Mouse (Mus musculus) urinary bladder, adult 18-20 months (tissue): ENCODE results near the gene Kcnh2.
A peak's percentile ranks its signal among the peaks of the same experiment; 100 is the strongest.

ENCODE experiments used
- DNase-seq, 2 experiments: peaks; one replicate each; pipeline ENCODE4 v3.0.0; 2022; ENCODE audit warnings: low spot score in 2 of 2, mixed read lengths in 2 of 2

Gene Kcnh2

DNA sequence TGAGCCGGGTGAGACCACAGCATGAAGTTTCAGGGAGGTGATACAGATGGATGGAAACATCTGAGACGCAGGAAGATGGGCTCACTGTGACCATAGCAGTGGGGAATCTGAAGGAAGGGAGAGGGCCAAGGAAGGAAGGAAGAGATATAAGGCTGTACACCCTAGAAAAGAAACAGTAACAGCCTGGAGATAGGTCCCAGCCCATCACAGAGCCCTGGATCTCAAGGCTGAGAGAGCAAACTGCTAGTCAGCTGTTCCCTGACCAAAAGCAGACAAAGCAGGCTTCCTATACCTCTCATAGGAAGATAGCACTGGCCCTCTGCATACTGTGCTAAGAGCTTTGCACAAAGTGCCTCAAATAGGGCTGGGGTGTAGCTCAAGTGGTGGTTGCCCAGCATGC lies 27.3 kb upstream of the Kcnh2 start:
- DNase-seq: no peak

DNA sequence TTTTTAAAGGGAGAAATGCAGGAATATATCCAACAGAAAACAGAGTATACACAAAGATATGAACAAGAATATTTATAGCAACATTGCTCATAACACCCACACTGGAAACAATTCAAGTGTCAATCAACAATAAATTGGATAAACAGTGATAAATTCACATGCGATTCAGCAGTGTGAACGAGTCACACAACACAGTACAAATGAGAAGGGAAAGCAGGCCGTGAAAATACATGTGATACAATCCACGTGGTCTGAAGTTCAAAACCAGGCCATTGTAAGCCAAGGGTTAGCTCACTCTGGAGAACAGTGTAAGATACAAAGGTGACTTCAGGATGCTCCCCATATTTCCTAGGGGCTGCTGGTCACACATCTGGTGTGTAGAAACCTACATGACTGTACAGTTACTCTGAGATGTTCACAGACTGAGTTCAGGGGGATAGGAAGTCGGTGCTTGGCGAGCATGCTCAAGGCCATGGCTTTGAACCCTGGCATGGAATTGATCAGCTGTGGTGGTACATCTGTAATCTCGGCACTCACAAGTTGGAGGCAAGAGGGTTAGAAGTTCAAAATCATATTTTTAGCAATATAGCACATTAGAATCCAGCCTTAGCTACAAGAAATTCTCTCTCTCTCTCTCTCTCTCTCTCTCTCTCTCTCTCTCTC lies 23.4 kb upstream of the Kcnh2 start:
- no peak for DNase-seq

DNA sequence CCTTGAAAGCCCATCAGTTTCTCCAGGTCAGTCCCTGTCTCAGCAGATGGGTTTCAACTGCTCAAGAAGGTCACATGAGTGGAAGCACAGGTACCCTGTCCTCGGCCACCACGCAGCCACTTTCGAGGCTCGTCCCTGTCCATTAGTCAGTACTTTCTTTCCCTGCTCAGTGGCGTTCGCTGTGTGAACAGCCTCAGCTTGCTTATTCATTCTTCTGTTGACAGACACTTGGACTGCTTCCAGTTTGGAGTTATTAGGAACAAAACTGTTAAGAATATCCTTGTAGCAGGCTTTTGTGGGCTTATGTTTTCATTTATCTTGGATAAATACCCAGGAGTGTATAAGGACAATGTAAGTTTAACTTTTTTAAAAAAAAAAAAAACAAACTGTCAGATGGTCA lies 22.8 kb upstream of the Kcnh2 start:
- DNase-seq: no peak

DNA sequence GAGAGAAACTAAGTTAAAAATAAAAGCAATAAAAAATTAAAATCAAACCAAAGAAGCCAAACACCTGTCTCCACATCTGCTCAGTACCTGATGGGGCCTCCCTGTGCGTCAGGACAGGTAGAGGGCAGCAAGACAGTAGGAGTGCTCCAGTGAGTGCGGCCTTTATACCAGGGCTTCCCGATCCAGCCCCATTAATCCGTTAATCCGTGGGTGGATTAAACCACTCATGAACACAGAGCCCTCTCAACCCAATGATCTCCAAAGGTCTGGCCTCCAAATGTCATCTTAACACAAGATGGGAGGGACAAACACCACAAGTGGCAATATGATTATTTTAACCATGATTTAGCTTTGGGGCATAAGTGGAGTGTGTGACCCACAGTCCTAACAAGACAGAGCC lies 22.4 kb upstream of the Kcnh2 start:
- no peak for DNase-seq

DNA sequence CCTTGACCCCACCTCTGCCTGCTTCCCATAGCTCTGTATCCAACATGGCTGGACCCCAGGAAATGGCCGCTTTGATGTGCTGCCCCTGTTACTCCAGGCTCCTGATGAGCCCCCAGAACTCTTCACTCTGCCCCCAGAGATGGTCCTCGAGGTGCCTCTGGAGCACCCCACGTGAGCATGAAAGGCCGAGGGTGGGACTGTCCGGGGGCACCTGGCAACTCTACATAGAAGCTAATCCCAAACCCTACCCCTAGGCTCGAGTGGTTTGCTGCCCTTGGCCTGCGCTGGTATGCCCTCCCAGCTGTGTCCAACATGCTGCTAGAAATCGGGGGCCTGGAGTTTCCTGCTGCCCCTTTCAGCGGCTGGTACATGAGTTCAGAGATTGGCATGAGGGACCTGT lies 18.4 kb upstream of the Kcnh2 start:
- DNase-seq: no peak

DNA sequence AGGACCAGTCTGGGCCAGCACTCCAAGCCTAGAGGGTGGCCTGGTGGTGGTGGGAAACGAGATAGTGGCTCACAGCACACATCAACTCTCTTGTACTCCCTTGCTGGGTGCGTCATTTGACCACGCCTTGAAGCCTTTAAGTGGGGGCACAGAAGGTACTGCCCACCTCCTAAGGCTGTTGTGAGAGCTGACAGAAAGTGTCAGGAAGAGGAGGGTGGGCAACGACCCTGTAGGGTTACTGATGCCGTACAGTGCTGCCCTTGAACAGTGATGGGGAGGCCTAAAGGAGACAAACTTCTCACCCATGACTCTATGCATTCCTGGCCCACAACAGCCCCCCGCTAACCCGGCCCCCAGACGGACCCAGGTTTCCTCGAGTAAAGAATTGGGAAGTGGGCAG lies 15.0 kb upstream of the Kcnh2 start:
- no peak for DNase-seq

DNA sequence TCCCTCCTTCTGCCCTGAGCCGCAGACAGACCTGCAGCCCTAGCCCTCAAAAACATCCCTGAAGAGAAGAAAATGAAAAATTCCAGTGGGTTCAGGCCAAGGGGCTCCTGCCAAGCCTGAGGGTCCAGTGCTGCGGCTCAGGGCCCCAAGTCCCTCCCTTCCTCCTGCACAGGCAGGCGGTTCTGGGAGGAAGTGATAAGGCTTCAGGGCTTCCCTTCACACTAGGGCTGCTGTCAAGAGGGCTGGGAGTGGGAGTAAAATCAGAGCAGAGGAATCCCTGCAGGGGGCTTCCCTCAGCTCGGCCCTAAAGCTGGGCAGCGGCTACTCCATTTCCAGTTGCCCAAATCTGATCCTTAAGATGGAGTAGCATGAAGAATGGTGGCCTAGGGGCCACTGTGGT lies 14.1 kb upstream of the Kcnh2 start:
- no peak for DNase-seq

DNA sequence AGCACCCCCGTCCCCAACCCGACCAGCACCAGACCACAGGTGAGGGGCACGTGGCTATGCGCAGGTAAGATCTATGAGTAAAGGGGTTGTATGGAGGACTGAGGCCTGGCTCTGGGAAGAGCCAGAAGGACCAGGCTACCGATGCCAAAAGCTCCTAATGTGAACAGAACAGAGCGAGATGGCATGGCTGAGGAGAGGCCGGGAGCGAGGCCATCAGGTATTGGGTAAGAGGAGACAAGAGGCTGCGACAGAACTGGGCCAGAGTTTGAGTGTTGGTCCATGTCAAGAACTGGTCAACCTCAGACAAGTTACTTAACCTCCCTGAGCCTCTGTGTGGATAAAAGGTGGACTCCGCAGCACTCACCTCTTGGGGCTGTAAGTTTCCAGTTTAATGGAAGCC lies 13.6 kb upstream of the Kcnh2 start:
- DNase-seq: no peak

DNA sequence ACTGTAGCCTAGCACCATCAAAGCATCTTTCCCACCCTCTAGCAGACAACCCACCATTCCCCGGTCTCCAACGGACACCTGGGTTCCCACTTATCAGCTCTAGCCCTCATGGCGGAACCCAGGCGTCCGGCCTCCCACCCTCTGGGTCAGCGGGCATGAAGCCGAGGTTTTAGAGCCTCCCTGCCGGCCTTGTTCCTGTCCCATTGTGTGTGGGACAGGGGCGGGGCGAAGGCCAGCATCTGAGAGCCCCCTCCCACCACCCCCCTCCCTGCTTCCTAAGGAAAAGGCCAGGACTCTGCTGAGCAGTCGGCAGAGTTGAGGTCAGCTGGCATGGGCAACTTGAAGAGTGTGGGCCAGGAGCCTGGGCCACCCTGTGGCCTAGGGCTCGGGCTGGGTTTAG lies 13.1 kb upstream of the Kcnh2 start, which contains the start of gene Nos3:
Gene Nos3, plus strand, starts transcription at position 303 of the 400 bp plus-strand sequence.
- DNase-seq: no peak

DNA sequence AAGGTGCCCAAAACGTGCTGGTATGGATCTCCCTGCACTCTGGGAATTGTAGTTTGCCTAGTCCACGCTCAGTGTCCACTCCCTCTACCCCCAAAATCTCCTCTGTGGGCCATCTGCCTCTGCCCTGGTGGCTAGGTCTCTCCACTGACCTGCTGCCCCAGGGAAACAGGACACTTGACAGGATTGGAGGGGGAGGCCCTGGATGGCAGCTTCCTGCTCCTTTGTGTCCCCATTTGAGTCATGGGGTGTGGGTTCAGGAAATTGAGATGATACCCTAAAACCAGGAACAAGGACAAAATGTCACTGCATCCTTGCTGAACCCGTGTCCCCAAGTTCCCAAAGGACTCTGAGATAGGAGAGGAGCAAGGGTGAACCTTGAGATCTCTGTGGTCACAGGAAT lies 12.7 kb upstream of the Kcnh2 start:
- DNase-seq: no peak

DNA sequence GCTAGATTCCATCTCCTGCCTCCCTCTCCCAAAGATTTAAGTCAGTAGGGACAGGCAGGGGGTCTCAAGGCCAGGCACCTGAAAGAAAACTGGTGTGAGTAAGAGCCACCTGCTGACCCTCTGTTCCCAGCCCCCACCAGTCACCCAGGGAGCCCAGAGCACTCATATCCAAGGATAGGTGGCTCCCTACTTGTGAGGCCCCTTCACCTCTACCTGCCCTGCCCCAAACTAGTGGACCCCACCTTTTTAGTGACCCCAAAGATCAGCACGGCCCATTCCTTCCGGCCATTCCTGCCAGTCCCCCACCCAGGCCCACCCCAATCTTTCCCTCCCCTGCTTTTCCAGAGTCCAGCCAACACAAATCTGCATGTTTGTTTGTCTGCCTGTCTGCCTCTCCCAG lies 12.1 kb upstream of the Kcnh2 start:
- no peak for DNase-seq

DNA sequence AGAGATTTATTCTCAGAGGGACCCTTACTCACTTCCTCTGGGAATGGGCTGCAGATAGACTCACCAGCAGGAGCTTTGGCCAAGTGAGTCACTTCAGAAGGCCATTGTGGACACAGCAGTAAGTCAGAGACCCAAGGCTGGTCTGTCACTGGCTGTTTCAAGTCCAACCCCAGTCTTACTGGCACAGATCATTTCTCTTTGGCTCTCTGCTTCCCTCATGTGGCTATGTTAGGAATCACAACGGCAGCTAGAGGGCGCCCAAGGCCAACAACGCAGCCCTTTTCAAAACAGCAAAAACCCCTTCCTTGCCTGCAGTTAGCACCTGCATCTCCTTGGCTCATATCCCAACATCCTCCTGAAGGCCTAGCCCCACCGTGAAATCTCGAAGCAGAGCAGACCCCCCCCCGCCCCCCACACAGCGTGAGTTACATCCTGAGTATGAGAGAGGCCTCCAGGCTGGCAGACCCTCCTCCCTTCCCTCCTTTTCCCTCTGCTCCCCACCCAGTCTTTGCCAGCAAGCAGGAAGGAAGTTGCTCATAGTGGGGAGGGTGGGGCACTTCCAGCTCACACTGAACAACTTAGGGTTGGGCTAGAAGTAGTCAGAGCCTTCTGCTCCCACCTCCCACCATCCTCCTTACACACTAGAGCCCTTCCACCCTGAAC lies 9.5 kb upstream of the Kcnh2 start:
- DNase-seq: peak; percentile 61 to 76

DNA sequence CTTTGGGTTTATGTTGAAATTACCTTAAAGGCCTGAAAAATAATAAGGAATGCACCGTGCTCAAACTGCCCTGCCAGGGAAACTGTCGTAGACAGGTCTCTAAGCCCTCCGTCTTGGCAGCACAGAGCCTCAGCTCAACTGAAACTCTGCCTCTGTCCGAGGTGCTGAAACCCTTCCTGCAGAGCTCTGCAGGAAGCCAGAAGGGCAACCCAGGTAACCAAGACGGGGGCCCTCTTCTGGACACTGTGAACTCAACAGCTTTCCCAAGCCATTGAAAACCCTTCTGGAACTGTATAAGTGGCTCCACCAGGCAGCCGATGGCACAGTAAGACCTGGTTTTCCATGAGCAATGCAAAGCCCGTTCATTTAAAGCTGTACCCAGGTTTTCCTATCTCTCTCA lies 6.1 kb upstream of the Kcnh2 start:
- DNase-seq: no peak

DNA sequence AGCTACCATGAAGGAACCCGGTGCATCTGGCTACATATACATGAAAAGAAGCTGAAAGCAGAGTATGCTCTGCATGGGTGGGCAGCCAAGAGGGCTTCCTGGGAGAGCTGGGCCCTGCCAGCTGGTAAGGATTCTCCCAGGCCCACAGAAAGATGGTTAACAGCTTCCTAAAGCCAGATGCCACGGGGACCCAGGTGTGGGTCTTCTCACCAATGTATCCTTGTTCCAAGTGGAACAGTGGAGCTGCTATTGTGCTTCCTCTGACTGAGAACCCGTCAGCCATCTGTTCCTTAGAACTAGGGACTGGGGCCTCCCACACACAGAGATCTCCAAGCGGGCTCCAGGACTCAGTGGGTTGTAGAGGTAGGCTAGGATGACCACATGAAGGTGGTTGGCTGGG lies 5.4 kb upstream of the Kcnh2 start:
- DNase-seq: no peak

DNA sequence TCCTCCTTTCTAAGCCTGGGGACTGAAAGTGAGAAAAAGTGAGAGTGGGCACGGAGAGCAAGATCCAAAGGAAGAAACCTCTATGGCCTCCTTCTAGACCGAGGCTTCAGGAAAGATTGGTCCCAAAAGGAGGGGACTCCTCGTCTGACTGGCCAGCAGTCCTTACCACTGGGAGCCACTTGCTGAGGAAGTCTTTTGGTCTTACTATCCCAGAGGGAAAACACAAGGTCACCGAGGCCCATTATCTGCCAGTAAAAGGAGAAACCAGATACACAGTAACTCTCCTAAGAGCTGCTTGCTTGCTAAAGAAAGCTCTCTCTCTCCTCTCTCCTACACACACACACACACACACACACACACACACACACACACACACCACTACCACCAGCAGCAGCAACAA lies 1.9 kb upstream of the Kcnh2 start:
- no peak for DNase-seq

DNA sequence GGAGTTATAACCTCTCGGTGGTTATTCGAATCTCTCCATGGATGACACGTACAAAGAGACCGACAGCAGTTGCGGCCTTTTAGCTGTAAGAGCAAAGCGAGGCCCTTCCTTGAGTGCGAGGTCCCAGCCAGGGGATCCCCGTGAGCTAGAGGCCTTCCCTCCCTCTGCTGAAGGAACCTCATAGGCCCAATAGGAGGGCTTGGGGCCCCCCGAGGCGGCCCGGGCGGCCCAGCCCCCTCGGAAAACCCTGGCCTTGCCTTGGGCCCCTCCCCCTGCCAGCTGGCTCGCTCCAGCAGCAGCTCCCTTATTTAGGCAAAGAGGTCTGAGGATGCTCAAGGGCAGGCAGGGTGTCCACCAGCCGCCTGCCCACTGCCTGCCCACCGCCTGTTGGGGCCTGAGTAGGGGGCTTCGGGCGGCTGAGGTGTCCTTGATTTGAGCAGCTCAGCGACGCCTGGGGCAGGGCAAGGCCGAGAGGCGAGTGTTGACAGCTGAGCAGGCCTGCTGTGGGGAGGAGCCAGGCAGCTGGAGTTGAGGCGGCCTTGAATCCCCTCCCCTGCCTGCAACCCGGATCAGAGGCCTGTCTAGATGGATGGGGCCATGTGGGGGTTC lies 951 bp upstream of the Kcnh2 start:
- DNase-seq: no peak

DNA sequence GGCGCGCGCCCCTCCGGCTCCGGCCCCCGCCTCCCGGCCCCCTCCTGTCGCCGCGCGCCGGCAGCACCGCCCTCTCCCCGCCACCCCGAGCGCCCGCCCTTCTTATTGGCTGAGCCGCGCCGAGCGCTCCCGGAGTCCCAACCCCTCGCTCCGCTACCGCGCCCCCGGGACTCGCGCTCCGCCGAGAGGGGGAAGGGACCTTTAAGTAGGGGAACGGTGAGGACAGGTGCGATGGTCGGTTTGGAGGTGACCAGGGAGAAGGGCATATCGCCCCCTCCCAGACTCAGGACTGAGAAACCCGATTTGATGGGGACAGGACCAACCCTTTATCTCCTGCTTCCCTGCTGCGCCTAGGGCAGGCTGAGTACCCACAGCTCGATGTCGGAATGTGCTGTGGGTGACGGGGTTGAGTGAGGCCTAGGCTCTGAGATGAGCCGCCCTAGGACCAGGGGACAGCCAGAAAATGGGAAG lies 332 bp upstream of the Kcnh2 start:
- no peak for DNase-seq

DNA sequence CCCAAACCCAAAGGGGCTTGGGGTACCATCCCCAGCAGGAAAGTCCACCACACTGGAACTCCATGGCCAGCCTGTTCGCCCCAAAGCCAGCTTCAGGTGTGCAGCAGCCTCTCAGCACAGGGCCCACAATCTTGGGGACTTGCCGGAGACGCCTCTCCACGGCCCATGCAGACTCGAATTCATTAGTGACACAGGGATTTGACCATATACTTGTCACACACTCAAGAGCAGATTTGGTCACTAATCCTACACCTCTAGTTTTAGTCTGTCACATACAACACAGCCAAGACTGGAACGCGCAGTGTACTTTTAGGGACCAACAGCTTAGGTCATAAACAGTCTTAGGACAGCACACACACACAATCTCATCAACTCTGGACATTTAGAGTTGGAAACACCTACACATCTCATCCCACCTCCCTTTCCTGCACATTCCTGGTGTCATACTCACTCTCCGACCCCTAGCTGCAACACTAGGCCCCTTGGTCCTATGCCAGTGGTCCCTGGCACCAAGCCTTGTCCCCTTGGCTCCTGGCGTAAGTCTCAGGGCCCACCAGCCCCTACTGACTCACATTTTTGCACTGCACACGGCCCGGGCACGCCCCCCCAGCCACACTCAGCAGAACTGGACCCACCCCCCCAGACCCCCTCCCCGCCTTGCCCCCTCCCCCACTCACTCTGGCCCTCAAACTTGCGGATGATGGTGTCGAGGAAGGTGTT lies 713 bp downstream of the Kcnh2 start:
- no peak for DNase-seq

DNA sequence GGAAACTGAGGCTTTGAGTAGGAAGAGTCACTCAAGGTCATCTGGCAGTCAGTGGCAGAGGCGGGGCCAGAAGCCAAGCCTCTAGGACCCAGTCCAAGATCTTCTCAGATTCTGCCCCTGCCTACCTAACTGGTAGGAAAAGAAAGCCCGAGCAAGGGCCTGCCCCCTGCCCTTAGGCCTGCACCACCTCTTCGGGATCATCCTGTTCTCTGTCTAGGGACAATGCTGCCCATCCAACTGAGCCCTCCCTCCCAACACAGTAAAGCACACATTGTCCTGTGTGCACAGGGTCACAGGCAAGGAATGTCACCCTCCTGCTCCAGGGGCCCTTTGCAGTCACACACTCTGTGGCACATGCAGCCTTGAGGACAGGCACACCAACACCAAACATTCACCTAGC lies 1.3 kb downstream of the Kcnh2 start:
- DNase-seq: no peak

DNA sequence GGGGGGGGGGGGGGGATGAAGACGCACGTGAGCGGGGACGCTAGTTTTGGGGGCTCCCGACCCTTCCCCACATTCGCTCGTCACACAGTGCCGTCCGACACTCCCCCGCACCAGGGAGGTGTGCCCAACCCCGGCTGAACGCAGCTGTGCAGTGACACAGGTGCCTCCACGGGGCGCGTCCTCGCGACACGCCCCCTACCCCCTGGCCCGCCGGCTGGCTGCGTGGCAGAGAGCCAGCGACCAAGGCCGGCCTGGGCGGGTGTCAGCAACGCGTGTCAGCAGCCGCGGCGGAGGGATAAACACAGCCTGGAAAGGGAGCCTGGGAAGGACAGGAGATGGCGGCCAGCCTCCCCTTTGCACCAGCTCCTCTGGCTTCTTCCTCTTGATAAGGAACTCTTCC lies 2.9 kb downstream of the Kcnh2 start:
- DNase-seq: no peak

DNA sequence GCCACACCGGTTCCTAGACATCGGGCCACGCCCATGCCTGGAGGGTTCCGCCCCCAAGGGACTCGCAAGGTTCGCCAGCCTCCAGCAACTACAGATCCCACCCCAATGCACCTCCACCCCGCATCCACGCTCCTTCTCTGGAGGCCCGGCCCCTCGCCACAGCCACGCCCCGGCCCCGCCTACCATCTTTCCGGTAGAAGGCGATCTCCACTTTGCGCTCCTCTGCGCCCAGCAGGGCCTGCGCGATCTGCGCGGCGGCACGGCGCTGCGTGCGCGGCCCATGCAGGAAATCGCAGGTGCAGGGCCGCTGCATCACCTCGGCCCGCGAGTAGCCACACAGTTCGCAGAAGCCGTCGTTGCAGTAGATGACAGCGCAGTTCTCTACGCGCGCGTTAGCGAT lies 3.3 kb downstream of the Kcnh2 start:
- DNase-seq: peak; percentile 62 to 67

DNA sequence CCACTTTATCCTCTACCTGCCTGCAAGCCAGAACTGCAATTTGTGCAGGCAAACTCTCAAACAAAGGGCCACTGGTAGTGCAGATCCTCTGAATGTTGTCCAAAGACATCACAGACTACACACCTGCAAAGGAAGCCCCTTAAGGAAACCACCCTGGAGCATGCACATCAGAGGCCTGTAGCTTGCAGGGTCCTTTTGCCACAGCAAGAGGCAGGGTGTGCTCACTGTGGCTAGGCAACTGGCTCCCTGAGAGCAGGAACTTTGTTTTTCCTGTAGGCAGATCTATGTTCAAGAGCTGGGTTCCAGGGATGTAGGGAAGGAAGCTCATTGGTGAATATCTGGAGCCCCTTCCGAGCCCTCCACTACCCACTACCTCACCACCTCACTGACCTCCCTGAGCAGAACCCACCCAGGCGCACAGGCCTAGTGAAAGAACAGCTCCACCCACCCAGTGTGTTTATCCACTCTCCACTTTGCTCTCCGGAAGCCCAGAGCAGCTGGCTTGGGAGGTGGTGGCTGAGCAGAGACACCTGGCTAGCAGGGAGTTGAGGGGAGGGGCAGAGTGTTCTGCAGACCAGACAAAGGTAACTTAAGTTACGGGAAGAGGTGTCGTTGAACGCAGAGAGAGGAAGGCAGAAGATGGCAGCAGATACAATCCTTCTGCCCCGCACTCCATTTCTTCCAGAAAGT lies 4.1 kb downstream of the Kcnh2 start:
- DNase-seq: no peak
